Mouse (Mus musculus): ENCODE measurements around the gene Tbc1d9.

The Tbc1d9 gene

DNA sequence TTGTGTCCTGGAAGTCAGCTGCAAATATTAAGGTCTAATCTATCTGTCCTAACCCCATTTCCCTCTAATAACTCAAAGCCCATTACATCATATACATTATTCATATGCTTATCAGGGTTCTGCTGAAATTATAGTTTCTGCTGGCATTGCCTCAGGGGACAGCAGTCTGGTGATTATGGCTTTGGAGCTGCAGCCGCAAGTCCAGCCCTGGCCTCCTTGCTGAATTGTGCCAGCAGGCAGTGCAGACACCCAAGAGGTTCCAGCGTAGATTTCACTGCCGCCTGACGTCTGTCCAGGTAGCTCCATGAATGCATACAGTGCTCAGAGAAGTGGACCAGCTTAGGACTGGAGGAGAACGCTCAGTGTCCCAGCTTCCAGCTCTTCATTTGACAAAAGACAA lies 17.6 kb downstream of the Tbc1d9 start:
- Histone ChIP-seq H3K9me3 (ENCODE audit: low read length) (no peaks in the 10 kb centered on the region), H3K4me1 (replicated peaks; ENCODE audit: low read depth, low read length) (peaks cover 13% of the 10 kb centered on the region), H3K36me3 (ENCODE audit: insufficient read depth, low read length) (peaks cover 11% of the 10 kb centered on the region), H3K27me3 (ENCODE audit: insufficient read depth, low read length) (no peaks in the 10 kb centered on the region), H3K4me3 (replicated peaks; ENCODE audit: low read length) (no peak overlapping the region)
- no peak for TF ChIP-seq NANOG (IDR thresholded peaks at IDR 0.05; ENCODE audit: borderline replicate concordance, low read length)
- no peak for TF ChIP-seq CTCF (conservative IDR thresholded peaks at IDR 0.05; ENCODE audit: low read length)
- no peak for TF ChIP-seq POU5F1 (IDR thresholded peaks at IDR 0.05; ENCODE audit: borderline replicate concordance, low read length)

DNA sequence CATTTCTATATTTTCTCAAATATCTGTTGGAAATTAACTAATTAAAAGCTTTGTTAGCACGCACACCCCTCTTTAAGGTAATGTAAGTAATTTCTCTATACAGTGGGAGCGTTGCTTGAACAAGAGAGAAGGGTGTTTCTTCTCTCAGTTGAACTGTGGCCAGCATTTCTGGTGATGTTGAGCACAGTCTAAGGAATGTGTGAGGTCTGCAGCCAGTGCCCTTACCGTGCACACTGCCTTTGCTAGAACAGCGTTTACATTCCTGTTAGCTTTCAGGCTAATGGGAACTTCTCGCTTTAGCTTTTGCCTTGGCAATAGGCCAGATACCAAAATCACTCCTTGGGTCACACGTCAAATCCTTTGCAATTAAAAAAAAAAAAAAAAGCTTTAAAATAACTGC lies 21.2 kb downstream of the Tbc1d9 start:
- Histone ChIP-seq H3K4me3 (replicated peaks; ENCODE audit: low read length) (no peak overlapping the region), H3K4me1 (replicated peaks; ENCODE audit: low read depth, low read length) (peaks cover 8% of the 10 kb centered on the region; the same call in 1 of the 2 replicates), H3K27me3 (ENCODE audit: insufficient read depth, low read length) (no peaks in the 10 kb centered on the region), H3K9me3 (ENCODE audit: low read length) (no peaks in the 10 kb centered on the region), H3K36me3 (ENCODE audit: insufficient read depth, low read length) (peaks cover under 1% of the 10 kb centered on the region; the same call in 1 of the 2 replicates)
- no peak for TF ChIP-seq NANOG (IDR thresholded peaks at IDR 0.05; ENCODE audit: borderline replicate concordance, low read length)
- TF ChIP-seq POU5F1 (IDR thresholded peaks at IDR 0.05; ENCODE audit: borderline replicate concordance, low read length): no peak
- TF ChIP-seq CTCF (conservative IDR thresholded peaks at IDR 0.05; ENCODE audit: low read length): no peak

DNA sequence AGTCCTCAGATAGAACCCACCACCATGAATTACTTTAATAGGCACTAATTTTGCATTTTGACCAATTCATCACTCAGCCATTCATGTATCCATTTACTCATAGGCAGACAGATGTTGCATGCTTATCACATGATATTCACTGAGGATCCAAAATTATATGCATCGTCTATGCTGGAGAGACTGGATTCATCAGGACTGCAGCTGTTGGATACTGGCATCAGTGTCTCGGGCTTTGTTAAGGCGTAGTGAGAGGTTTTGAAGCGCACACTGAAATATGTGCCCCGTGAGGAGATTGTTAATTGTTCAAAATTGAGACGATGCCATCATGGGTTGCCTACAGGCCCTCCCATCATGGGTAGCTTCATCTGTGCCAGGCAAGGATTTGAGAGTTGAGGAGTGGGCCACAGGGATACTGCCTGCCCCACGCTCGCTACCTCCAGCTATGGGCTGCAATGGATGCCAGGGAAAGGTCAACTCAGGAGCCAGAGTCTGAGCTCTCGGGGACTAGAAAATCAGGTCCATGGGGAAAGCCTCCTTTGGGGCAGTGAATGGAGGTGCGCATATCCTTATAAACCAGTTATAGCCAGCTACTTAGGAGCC lies 22.3 kb downstream of the Tbc1d9 start:
- Histone ChIP-seq H3K4me3 (replicated peaks; ENCODE audit: low read length) (no peak overlapping the region), H3K4me1 (replicated peaks; ENCODE audit: low read depth, low read length) (peaks cover 8% of the 10 kb centered on the region; the same call in 1 of the 2 replicates), H3K36me3 (ENCODE audit: insufficient read depth, low read length) (no peaks in the 10 kb centered on the region), H3K27me3 (ENCODE audit: insufficient read depth, low read length) (no peaks in the 10 kb centered on the region), H3K9me3 (ENCODE audit: low read length) (no peaks in the 10 kb centered on the region)
- TF ChIP-seq CTCF (conservative IDR thresholded peaks at IDR 0.05; ENCODE audit: low read length) (no peak), NANOG (IDR thresholded peaks at IDR 0.05; ENCODE audit: borderline replicate concordance, low read length) (no peak), POU5F1 (IDR thresholded peaks at IDR 0.05; ENCODE audit: borderline replicate concordance, low read length) (no peak)

DNA sequence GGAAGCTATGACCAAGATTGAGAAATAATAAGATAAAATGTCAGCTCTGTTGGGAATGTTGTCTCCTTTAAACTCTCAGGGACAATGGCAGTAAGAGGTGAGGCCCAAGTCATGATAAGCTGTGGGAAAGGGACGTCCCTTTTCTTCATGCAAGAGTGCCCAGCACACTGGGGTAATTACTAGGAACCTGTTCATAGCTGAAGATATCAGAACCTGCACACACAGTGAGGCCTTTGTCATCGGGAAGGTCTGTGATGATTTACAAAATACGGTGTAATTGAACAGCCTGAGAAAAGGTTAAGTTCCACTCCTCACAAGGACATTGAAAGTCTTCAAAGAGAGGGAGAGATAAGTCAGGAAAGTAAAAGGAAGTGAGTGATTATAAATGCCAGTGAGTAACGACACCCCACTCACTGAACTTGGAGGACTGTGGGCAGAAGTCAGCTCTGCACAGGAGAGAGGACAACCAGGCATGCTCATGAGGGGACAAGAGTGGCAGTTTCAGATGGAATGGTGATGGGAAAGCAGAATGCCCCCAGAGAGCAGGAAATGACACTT lies 24.5 kb downstream of the Tbc1d9 start:
- TF ChIP-seq POU5F1 (IDR thresholded peaks at IDR 0.05; ENCODE audit: borderline replicate concordance, low read length) (no peak), NANOG (IDR thresholded peaks at IDR 0.05; ENCODE audit: borderline replicate concordance, low read length) (no peak), CTCF (conservative IDR thresholded peaks at IDR 0.05; ENCODE audit: low read length) (no peak)
- H3K27me3 ChIP-seq (ENCODE audit: insufficient read depth, low read length): no peaks in the 10 kb centered on the region
- no peaks in the 10 kb centered on the region for H3K36me3 ChIP-seq (ENCODE audit: insufficient read depth, low read length)
- H3K4me3 ChIP-seq (replicated peaks; ENCODE audit: low read length): no peak overlapping the region
- H3K9me3 ChIP-seq (ENCODE audit: low read length): no peaks in the 10 kb centered on the region
- peaks cover 5% of the 10 kb centered on the region; the same call in 1 of the 2 replicates for H3K4me1 ChIP-seq (replicated peaks; ENCODE audit: low read depth, low read length)

DNA sequence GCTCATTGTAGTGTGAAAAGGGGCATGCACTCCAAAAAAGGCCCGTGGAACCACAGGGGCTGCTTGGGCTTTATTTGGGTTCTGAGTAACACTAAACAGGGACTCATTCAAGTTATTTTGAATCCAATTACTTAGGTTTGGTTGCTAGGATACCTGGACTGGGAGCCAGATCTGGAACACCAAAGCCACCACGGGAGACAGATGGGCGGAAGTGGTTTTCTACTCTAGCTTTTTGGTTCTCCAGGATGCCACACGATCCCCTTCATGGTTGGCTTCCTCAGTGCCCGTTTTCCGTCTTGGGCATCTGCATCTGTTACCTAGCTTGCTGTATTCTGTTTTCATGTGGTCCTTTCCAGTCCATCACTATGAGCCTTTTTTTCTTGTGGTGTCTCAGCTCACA lies 30.9 kb downstream of the Tbc1d9 start:
- TF ChIP-seq NANOG (IDR thresholded peaks at IDR 0.05; ENCODE audit: borderline replicate concordance, low read length) (no peak), CTCF (conservative IDR thresholded peaks at IDR 0.05; ENCODE audit: low read length) (no peak), POU5F1 (IDR thresholded peaks at IDR 0.05; ENCODE audit: borderline replicate concordance, low read length) (no peak)
- H3K36me3 ChIP-seq (ENCODE audit: insufficient read depth, low read length): no peaks in the 10 kb centered on the region
- no peaks in the 10 kb centered on the region for H3K9me3 ChIP-seq (ENCODE audit: low read length)

DNA sequence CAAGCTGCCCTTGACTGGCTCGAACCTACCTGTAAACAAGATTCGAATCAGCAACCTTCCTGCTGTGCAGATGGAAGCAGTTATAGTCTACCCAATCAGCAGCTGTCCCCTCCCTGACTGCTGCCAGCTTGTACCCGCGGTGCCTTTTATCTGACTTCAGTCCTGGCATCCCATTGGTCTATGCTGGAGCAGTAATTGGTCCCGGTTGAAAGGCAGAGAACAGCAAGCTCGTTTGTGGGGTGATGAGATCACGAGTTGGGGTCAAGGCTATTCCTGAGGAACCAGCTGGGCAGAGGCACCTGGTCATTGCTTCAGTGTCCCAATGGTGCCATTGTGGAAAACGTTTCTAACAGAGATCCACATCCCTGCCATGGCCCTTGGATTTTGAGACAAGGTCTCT lies 34.6 kb downstream of the Tbc1d9 start:
- H3K27me3 ChIP-seq (ENCODE audit: insufficient read depth, low read length): no peaks in the 10 kb centered on the region
- H3K9me3 ChIP-seq (ENCODE audit: low read length): no peaks in the 10 kb centered on the region
- H3K36me3 ChIP-seq (ENCODE audit: insufficient read depth, low read length): no peaks in the 10 kb centered on the region
- TF ChIP-seq CTCF (conservative IDR thresholded peaks at IDR 0.05; ENCODE audit: low read length) (no peak), POU5F1 (IDR thresholded peaks at IDR 0.05; ENCODE audit: borderline replicate concordance, low read length) (no peak), NANOG (IDR thresholded peaks at IDR 0.05; ENCODE audit: borderline replicate concordance, low read length) (no peak)
- H3K4me3 ChIP-seq (replicated peaks; ENCODE audit: low read length): no peak overlapping the region
- no peaks in the 10 kb centered on the region; the same call in 1 of the 2 replicates for H3K4me1 ChIP-seq (replicated peaks; ENCODE audit: low read depth, low read length)

More for the DNA sequence above, 30.9 kb downstream of the Tbc1d9 start:
- Histone ChIP-seq H3K27me3 (ENCODE audit: insufficient read depth, low read length) (no peaks in the 10 kb centered on the region), H3K4me3 (replicated peaks; ENCODE audit: low read length) (no peak overlapping the region), H3K4me1 (replicated peaks; ENCODE audit: low read depth, low read length) (no peaks in the 10 kb centered on the region; the same call in 1 of the 2 replicates)

DNA sequence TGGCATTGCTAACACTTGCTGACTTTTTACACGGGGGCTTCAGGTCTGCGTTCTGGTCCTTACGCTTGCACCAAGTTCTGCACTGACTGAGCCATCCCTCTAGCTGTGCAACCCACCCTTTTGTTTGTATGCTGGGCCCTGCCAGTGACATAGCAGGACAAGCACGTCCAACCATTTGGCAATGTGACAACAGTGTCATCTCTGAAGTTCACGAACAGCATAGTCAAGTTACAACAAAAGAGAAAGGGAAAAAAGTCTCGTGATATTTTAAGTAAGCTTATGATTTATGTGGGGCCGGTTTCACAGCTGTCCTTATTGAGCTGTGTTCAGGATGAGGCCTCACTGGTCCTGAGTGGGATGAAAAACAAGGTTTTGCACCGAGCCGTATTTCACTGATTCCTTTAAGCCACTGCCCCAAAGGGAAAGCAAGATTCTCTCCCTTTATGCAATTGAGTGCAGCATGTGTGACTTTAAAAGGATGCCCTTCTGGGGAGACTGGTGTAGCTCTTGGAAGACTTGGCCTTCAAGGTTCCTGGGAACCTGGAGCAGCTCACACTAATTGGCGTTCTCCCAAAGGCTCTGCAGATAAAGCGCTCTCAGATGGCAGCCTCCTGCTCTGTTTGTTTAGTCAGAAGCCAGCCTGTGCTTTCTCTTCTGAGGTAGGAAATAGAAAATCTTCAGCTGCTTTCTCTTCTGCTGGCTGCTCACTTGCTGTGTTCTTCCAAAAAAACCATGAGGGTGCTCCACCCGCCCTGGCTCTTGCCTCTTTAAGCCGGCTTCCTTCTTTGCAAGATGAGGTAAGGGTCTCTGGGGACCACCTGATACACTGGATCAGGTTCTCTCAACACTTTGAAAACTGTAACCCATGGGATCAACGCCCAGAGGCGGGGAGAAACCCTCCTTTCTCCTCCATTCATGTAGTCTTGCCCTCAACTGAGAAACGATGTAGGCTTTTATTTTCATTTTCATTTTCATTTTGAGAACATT lies 35.3 kb downstream of the Tbc1d9 start:
- Histone ChIP-seq H3K9me3 (ENCODE audit: low read length) (no peaks in the 10 kb centered on the region), H3K4me3 (replicated peaks; ENCODE audit: low read length) (no peak overlapping the region), H3K27me3 (ENCODE audit: insufficient read depth, low read length) (no peaks in the 10 kb centered on the region), H3K4me1 (replicated peaks; ENCODE audit: low read depth, low read length) (no peaks in the 10 kb centered on the region; the same call in 1 of the 2 replicates), H3K36me3 (ENCODE audit: insufficient read depth, low read length) (no peaks in the 10 kb centered on the region)
- TF ChIP-seq CTCF (conservative IDR thresholded peaks at IDR 0.05; ENCODE audit: low read length): no peak

DNA sequence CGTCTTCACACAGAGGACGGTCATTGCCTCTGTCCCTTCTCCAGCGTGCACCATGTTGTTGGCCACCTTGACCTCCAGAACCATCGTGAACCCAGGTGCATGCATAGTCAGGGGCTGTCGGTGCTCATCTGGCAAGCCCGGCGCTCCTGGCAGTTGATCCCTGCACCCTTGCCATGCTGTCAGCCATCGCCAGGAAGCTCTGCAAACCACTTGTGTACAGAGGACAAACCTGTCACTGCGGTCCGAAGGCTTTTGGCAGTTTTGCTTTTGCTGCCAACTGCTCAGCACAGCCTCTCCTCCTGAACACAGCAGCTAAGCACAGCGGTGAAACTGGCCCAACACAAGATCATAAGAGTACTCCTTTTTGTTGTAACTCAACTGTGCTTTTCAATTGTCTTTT lies 37.8 kb downstream of the Tbc1d9 start:
- Histone ChIP-seq H3K36me3 (ENCODE audit: insufficient read depth, low read length) (no peaks in the 10 kb centered on the region), H3K9me3 (ENCODE audit: low read length) (no peaks in the 10 kb centered on the region), H3K4me1 (replicated peaks; ENCODE audit: low read depth, low read length) (no peaks in the 10 kb centered on the region; the same call in 1 of the 2 replicates), H3K27me3 (ENCODE audit: insufficient read depth, low read length) (no peaks in the 10 kb centered on the region), H3K4me3 (replicated peaks; ENCODE audit: low read length) (no peak overlapping the region)
- TF ChIP-seq CTCF (conservative IDR thresholded peaks at IDR 0.05; ENCODE audit: low read length) (no peak), POU5F1 (IDR thresholded peaks at IDR 0.05; ENCODE audit: borderline replicate concordance, low read length) (no peak), NANOG (IDR thresholded peaks at IDR 0.05; ENCODE audit: borderline replicate concordance, low read length) (no peak)
